Mouse (Mus musculus) kidney, embryonic 15.5 days (tissue): ENCODE measurements around the gene Fam129b. TPM values are rescaled to one million over a fixed set of nuclear protein-coding genes. Genes with fewer than 3 reads are reported as not detected.

ENCODE experiments used
- polyA plus RNA-seq: library from polyadenylated mRNA; unstranded; fragments of >200 nt; fragmentation: Nextera tagmentation; extraction: Ambion mirVana; gene quantifications from 2 replicates; pipeline ENCODE4 v1.2.1, GENCODE M21; 2015

Gene Fam129b
- polyA plus RNA-seq, 1 experiment from 2014 or later = 47.7 TPM

Other genes with a start within 250 kb of the Fam129b start
- gene Eng, start 229.5 kb upstream of the Fam129b start, polyA plus RNA-seq = 71.9 and 82.1 TPM in 2 replicates
- gene Fpgs, start 172.0 kb upstream of the Fam129b start, polyA plus RNA-seq = 33.7 and 40.3 TPM in 2 replicates
- 108 and 118 TPM in 2 replicates for gene Cdk9, start 163.0 kb upstream of the Fam129b start, polyA plus RNA-seq
- 32.5 and 37.2 TPM in 2 replicates for gene Sh2d3c, start 155.1 kb upstream of the Fam129b start, polyA plus RNA-seq
- gene 6330409D20Rik, start 135.1 kb upstream of the Fam129b start, polyA plus RNA-seq = 0.18 TPM in 1 of 2 replicates, not detected in the other
- 64.8 and 70.5 TPM in 2 replicates for gene Tor2a, start 118.9 kb upstream of the Fam129b start, polyA plus RNA-seq
- gene Ttc16, start 100.5 kb upstream of the Fam129b start, polyA plus RNA-seq = 0.15 and 0.25 TPM in 2 replicates
- 5.1 and 5.5 TPM in 2 replicates for gene Ptrh1, start 100.3 kb upstream of the Fam129b start, polyA plus RNA-seq
- gene Cfap157, start 91.7 kb upstream of the Fam129b start, polyA plus RNA-seq = 0.45 and 0.64 TPM in 2 replicates
- gene Stxbp1, start 28.9 kb upstream of the Fam129b start, polyA plus RNA-seq = 16.5 and 19.3 TPM in 2 replicates
- 204 and 210 TPM in 2 replicates for gene Rpl12, start 85.4 kb downstream of the Fam129b start, polyA plus RNA-seq
- 11.2 and 12.2 TPM in 2 replicates for gene Lrsam1, start 85.5 kb downstream of the Fam129b start, polyA plus RNA-seq
- gene Slc2a8, start 106.0 kb downstream of the Fam129b start, polyA plus RNA-seq = 28.9 and 30.6 TPM in 2 replicates